Mouse (Mus musculus) liver, embryonic 14.5 days (tissue): ENCODE measurements around the gene Ddc. TPM values are rescaled to one million over a fixed set of nuclear protein-coding genes. Genes with fewer than 3 reads are reported as not detected.

ENCODE experiments used
- ATAC-seq: fragments of 200-750 bp; cut with Nextera tagmentation; 2 replicates; pipeline ENCODE4 v1.8.0; 2017; ENCODE audit warnings: moderate number of reproducible peaks, mild to moderate bottlenecking, moderate library complexity; ENCODE audit not compliant: insufficient read depth
- DNase-seq, 3 experiments: peaks; one replicate each; pipeline ENCODE4 v3.0.0-alpha.2; 2012 to 2013; ENCODE audit warnings: low read depth in 3 of 3, low spot score in 3 of 3
- H3K27ac ChIP-seq: fragments of 300-500 bp; sonication (generic); 2 replicates; pipeline ENCODE4 v1.5.1; 2014; ENCODE audit warnings: moderate library complexity, mild to moderate bottlenecking, control low read depth, inconsistent platforms
- H3K27me3 ChIP-seq: fragments of 300-500 bp; sonication (generic); 2 replicates; pipeline ENCODE4 v1.6.1; 2014; ENCODE audit warnings: mild to moderate bottlenecking, low read length, moderate library complexity; ENCODE audit not compliant: control insufficient read depth, insufficient read depth
- H3K36me3 ChIP-seq: fragments of 300-500 bp; sonication (generic); replicated peaks from 2 replicates; pipeline ENCODE4 v1.6.1; 2014; ENCODE audit warnings: low read depth; ENCODE audit not compliant: control insufficient read depth, insufficient read depth
- H3K4me1 ChIP-seq, 2 experiments: fragments of 200-500 bp in 1 of 2; fragments of 300-500 bp in 1 of 2; sonication (generic) in 1 of 2; replicated peaks; 2 replicates each; pipeline ENCODE4 v1.6.1; 2012 to 2014; ENCODE audit warnings: antibody characterized with exemption in 1 of 2, inconsistent platforms in 1 of 2, low read length in 1 of 2; ENCODE audit not compliant: control insufficient read depth in 2 of 2, insufficient read depth in 2 of 2
- H3K4me2 ChIP-seq: fragments of 300-500 bp; sonication (generic); 2 replicates; pipeline ENCODE4 v1.6.1; 2014; ENCODE audit warnings: low read depth, mild to moderate bottlenecking, control low read depth, moderate library complexity
- H3K4me3 ChIP-seq, 2 experiments: fragments of 200-500 bp in 1 of 2; fragments of 300-500 bp in 1 of 2; sonication (generic) in 1 of 2; 2 replicates each; pipeline ENCODE4 v1.5.1; 2012 to 2014; ENCODE audit warnings: low read depth in 2 of 2, low read length in 2 of 2, mild to moderate bottlenecking in 2 of 2, control low read depth in 1 of 2, inconsistent platforms in 1 of 2, moderate library complexity in 1 of 2; ENCODE audit not compliant: insufficient read depth in 1 of 2
- H3K9ac ChIP-seq: fragments of 300-500 bp; sonication (generic); replicated peaks from 2 replicates; pipeline ENCODE4 v1.6.1; 2014; ENCODE audit warnings: mild to moderate bottlenecking, control low read depth, moderate library complexity
- H3K9me3 ChIP-seq: fragments of 300-500 bp; sonication (generic); 2 replicates; pipeline ENCODE4 v1.6.1; 2016; ENCODE audit warnings: low read length, mixed read lengths; ENCODE audit not compliant: control insufficient read depth
- CTCF ChIP-seq: IDR thresholded peaks from 2 replicates; pipeline ENCODE4 v1.5.1; 2016; ENCODE audit warnings: antibody characterized with exemption, low read depth, control low read depth
- EP300 ChIP-seq: IDR thresholded peaks from 2 replicates; pipeline ENCODE4 v1.6.1; 2016; ENCODE audit warnings: antibody characterized with exemption, low read depth
- WGBS: fragments of 180-500 bp; shearing (Covaris S2); extraction: QIAGEN DNeasy Blood & Tissue Kit; methylation state at CpG from one replicate; pipeline ENCODE4 v1.1.7; 2014; ENCODE audit not compliant: insufficient replicate concordance; 5-methylcytosine and 5-hydroxymethylcytosine counted together
- polyA plus RNA-seq, 2 experiments: library from polyadenylated mRNA; depleted of rRNA in 1 of 2; stranded (reverse) in 1 of 2; unstranded in 1 of 2; fragments of >200 nt; fragmentation: Nextera tagmentation in 1 of 2; extraction: Ambion mirVana in 1 of 2; gene quantifications; 2 replicates each; pipeline versions ENCODE4 v1.2.1 to v1.2.3; 2012 to 2014

The Ddc gene
- polyA plus RNA-seq, 2 experiments: 4.3 to 7.4 TPM

GRCm38 (mm10) chr11:11895479-11895878, 2.5 kb downstream of the Ddc start:
- no peak overlapping the region for H3K4me2 ChIP-seq
- no peaks in the 10 kb centered on the region for H3K36me3 ChIP-seq
- no peak overlapping the region for H3K4me3 ChIP-seq
- peaks cover 0 to 3% of the 10 kb centered on the region in 2 experiments; a peak in 2 of 4 replicates for H3K4me1 ChIP-seq
- no peak overlapping the region for H3K27ac ChIP-seq
- no peak overlapping the region for H3K9ac ChIP-seq
- DNase-seq: no peak
- WGBS: 39% methylated on average over 2 of the region's 2 CpGs
- TF ChIP-seq CTCF (no peak), EP300 (no peak)
- H3K27me3 ChIP-seq: no peaks in the 10 kb centered on the region
- no peaks in the 10 kb centered on the region for H3K9me3 ChIP-seq
- no peak for ATAC-seq

- TF ChIP-seq CTCF: no peak
- no peak for TF ChIP-seq EP300
- H3K4me3 ChIP-seq: no peak overlapping the region
- H3K4me2 ChIP-seq: no peak overlapping the region
- H3K27me3 ChIP-seq: no peaks in the 10 kb centered on the region
- ATAC-seq (no peak), DNase-seq (no peak)
- WGBS: 65% methylated on average over 1 of the region's 1 CpGs
- H3K36me3 ChIP-seq: no peaks in the 10 kb centered on the region
- H3K4me1 ChIP-seq: peaks cover 5 to 9% of the 10 kb centered on the region in 2 experiments
- H3K9ac ChIP-seq: no peak overlapping the region
- no peak overlapping the region for H3K27ac ChIP-seq
- H3K9me3 ChIP-seq: no peaks in the 10 kb centered on the region
Measured at GRCm38 (mm10) chr11:11893769-11894168, 4.2 kb downstream of the Ddc start.

- no peak for DNase-seq
- TF ChIP-seq CTCF: no peak
- no peak for TF ChIP-seq EP300
Measured at GRCm38 (mm10) chr11:11892993-11893602, 4.8 kb downstream of the Ddc start.

GRCm38 (mm10) chr11:11891832-11892231, 6.1 kb downstream of the Ddc start:
- no peak for TF ChIP-seq EP300
- TF ChIP-seq CTCF: no peak
- ATAC-seq: no peak
- Histone ChIP-seq H3K27ac (no peak overlapping the region), H3K9ac (no peak overlapping the region), H3K9me3 (no peaks in the 10 kb centered on the region), H3K4me2 (no peak overlapping the region), H3K4me3 (no peak overlapping the region), H3K4me1 (peaks cover 19 to 22% of the 10 kb centered on the region in 2 experiments), H3K36me3 (no peaks in the 10 kb centered on the region), H3K27me3 (no peaks in the 10 kb centered on the region)
- DNase-seq: no peak

More at GRCm38 (mm10) chr11:11892993-11893602, 4.8 kb downstream of the Ddc start:
- Histone ChIP-seq H3K9me3 (no peaks in the 10 kb centered on the region), H3K4me3 (no peak overlapping the region), H3K36me3 (no peaks in the 10 kb centered on the region), H3K4me1 (peaks cover 11 to 14% of the 10 kb centered on the region in 2 experiments), H3K27ac (no peak overlapping the region), H3K9ac (no peak overlapping the region), H3K27me3 (no peaks in the 10 kb centered on the region), H3K4me2 (no peak overlapping the region)
- WGBS: 55% methylated on average over 10 of the region's 10 CpGs
- no peak for ATAC-seq

GRCm38 (mm10) chr11:11890139-11890741, 7.7 kb downstream of the Ddc start:
- TF ChIP-seq EP300: no peak
- no peak for TF ChIP-seq CTCF

More at GRCm38 (mm10) chr11:11890139-11890741, 7.7 kb downstream of the Ddc start:
- Histone ChIP-seq H3K4me3 (no peak overlapping the region), H3K9me3 (no peaks in the 10 kb centered on the region), H3K27me3 (no peaks in the 10 kb centered on the region), H3K4me1 (peaks cover 33 to 37% of the 10 kb centered on the region in 2 experiments), H3K9ac (no peak overlapping the region), H3K27ac (no peak overlapping the region), H3K4me2 (no peak overlapping the region), H3K36me3 (no peaks in the 10 kb centered on the region)
- no peak for ATAC-seq
- 65% methylated on average over 10 of the region's 10 CpGs for WGBS
- DNase-seq: no peak
